Mouse (Mus musculus) cerebellum, adult 2 months (tissue): ENCODE measurements around the gene Lmx1a.

ENCODE experiments used
- CTCF ChIP-seq: fragments of 200-500 bp; IDR thresholded peaks from 2 replicates; pipeline ENCODE4 v1.5.1; 2011; ENCODE audit warnings: low read depth, mild to moderate bottlenecking, control low read depth, low read length, moderate library complexity, borderline replicate concordance; ENCODE audit not compliant: insufficient read depth
- POLR2A ChIP-seq: fragments of 200-500 bp; IDR thresholded peaks from 2 replicates; pipeline ENCODE4 v1.6.1; 2011; ENCODE audit warnings: low read length, control low read depth, borderline replicate concordance; ENCODE audit not compliant: insufficient read depth

DNA sequence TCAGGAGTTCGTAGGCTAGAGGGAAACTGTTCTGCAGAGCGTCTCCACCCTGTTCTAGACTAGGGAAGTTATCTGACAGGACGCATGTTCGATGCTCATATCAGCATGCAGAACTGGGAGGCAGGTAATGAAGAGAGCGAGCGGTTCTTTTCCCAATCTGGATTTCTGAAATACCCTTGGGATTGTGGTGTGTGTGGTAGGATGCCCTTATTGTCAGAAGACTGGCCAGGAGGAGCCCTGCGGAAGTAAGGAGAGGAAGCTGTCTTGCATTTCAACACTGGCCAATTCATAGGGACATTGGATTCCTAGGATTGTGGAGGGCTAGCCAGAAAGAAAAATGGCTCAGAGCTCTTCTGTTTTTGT lies 3.6 kb downstream of the Lmx1a start:
- TF ChIP-seq POLR2A (no peak), CTCF (no peak)
